Mouse (Mus musculus) layer of hippocampus, postnatal 25 days (tissue): ENCODE measurements around the gene Retreg1. TPM values are rescaled to one million over a fixed set of nuclear protein-coding genes. Genes with fewer than 3 reads are reported as not detected.

Experiments used
- DNase-seq, 2 experiments: peaks; one replicate each; pipeline ENCODE4 v3.0.0; 2022; ENCODE audit warnings: mixed read lengths in 2 of 2, low spot score in 1 of 2; ENCODE audit errors: extremely low spot score in 1 of 2
- total RNA-seq, 2 experiments: library from RNA; stranded (reverse); gene quantifications; 2 replicates each; pipeline ENCODE4 v1.2.3; 2021

Gene Retreg1
- total RNA-seq, 2 experiments from 2014 or later = 29.4 to 32.4 TPM

GRCm38 (mm10) chr15:25915574-25916205 lies 72.7 kb downstream of the Retreg1 start:
- no peak for DNase-seq

DNA sequence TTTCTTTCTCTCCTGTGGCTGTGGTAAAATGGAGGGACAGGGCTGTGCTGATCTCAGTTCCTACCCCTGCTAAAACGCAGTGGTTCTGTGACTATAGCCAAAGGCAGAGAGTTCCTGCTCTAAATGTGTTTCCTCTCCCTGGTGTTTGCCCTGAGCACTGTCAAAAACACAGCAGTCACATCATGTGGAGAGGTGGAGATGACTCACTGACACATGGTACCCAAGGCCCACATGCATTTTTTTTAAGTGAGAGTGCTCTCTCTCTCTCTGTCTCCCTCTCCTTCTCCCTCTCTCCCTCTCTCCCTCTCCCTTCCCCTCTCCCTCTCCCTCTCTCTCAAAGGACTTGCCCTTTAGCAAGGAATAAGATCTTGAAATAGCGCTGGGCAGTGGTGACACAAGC lies 73.3 kb downstream of the Retreg1 start:
- no peak for DNase-seq

DNA sequence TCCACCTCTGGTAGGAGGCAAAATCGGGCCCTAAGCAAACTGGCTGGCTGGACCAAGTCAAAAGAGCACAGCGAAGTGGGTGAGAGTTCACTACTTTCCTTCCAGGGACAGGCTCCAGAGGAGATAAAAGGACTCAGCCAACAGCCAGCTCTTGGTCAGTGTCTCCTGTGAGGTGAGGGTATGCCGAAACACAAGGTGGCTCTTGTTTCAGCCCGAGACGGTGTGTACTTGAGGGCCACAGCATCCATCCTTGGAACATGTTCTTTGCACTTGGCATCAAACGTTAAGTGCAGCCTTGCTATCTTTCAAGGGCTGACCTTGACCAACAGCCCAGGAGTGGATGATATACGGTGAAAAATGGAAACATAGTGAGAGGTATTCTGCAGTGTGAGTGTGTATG lies 75.7 kb downstream of the Retreg1 start:
- DNase-seq = no peak

GRCm38 (mm10) chr15:25919995-25920394 lies 77.0 kb downstream of the Retreg1 start:
- DNase-seq = no peak

DNA sequence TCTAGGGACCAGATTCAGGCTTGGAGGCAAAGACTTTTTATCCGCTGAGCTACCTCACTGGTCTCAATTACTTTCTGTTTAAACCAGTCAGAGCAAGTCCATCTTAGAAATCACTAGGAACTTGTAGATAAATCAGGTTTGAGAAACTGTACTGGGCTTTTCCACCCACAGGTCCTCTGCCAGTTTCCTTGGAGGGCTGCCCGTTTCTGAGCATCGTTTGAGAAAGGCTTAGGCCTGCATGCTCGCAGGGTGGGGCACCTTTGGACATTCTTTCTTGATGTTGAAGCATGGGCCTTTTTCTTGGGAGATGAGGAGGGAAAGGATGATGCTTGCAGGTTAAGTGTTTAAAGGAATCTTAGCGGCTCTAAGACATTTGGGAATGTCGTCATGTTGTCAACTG lies 77.9 kb downstream of the Retreg1 start:
- no peak for DNase-seq

GRCm38 (mm10) chr15:25922007-25922406 lies 79.0 kb downstream of the Retreg1 start:
- DNase-seq = no peak

- DNase-seq = no peak
These were observed 80.9 kb downstream of the Retreg1 start for GRCm38 (mm10) chr15:25923916-25924315.

GRCm38 (mm10) chr15:25926171-25926570 lies 83.2 kb downstream of the Retreg1 start:
- no peak for DNase-seq

DNA sequence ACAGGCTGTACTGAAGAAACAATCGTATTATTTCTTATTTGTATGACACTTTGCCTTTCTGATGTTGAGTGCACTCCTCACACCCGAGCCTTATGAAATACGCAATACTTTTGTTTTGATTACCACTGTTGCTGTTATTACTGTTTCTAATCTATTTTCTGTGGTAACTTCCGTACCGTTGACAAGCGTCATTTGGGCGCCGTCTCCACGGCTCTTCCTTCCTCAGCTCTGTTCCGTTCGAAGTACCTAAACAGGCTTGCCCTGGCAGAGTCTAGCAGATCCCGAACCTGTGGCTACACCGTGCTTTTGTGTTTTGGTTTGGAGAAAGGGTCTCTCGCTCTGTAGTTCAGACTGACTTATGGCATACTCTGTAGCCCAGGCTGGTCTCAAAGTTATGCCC lies 84.1 kb downstream of the Retreg1 start:
- DNase-seq = no peak

DNA sequence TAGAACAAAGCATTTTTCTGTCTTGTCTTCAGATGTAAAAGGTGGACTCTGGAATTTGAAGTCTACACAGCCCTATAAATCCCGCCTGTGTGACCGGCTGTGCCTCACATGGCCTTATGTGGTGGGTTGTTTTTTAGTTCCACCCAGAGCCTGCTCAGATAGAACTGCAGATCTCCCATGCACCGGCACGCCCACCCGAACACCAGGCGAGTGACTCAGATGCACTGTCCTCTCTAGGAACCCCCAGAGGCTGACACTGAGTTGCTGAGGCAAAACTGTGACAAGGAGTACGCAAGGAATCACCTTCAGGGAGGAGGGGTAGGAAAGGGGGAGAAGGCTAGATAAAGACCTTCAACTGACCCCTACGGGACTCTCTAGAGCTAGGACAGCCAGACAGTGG lies 85.0 kb downstream of the Retreg1 start:
- DNase-seq = no peak

DNA sequence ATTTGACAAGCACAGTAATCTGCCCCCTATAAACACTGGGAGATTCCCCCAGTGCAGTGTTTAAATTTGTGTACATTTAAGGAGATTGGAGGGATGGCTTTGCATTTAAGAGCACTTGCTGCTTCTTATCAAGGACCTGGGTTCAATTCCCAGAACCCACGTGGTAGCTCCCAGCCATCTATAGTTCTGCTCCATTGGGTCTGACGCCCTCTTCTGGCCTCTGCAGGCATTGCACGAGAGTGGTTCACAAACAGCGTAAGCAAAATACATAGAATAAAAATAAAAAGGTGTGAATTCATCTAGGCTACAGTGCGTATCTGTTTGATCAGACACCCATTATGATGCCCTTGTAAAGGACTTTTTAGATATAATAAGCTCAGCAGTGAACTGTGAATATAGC lies 85.9 kb downstream of the Retreg1 start:
- DNase-seq = no peak

DNA sequence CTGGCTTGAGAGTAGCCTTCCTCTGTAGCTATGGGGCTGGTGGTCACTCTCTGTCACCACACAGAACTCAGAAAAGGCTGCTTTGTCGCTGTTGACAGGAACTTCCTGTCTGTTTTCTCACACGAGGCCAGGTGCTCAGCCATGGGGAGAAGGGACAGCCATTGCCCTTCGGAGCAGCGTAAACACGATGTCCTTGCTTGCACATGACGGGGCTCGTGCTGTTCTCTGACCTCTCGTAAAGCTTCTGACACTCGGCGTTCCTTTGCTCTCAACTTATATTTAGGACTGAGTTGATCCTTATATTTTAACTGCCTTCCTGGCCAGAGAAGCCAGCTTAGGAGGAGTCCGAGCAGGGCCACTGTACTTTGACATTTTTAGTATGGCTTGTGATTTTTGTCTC lies 86.5 kb downstream of the Retreg1 start:
- DNase-seq = no peak

GRCm38 (mm10) chr15:25929936-25930335 lies 87.0 kb downstream of the Retreg1 start:
- DNase-seq = no peak

DNA sequence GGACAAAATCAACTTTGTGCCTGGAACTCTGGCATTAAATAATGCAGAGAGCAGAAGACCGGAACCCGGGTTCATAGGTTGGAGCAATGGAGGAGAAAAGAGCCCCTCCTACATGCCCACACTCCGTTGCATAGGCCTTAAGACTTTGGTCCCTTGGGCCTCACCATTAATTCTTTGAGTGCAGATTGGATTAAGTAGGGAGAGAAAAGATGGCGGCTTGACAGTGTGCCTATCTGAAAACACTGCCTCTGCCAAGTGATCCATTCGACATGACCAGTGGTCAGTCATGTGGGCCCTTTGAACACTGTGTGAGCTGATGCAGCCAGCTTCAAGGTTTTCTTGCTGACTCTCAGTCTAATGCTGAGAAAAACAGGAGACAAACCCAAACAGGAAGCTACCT lies 87.7 kb downstream of the Retreg1 start:
- DNase-seq = no peak

DNA sequence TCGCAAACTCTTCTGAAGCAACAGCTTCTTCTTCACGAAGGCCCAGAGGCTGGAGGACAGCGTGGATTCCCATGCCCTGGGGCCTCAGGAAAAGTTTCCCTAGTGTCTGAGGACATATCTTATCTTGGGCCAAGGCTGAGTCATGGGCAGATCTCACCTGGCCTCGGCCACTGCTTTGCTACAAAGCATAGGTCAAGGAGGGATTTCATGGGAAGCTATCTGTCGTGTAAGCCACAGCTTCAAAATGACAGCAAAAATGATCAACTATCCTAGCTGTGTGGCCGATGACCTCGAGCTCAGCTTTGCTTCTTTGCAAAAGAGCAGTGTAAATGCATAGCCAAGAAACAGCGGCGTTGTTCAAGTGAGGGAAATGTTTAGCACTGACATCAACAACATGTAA lies 89.5 kb downstream of the Retreg1 start:
- DNase-seq = no peak

GRCm38 (mm10) chr15:25932937-25933684 lies 90.1 kb downstream of the Retreg1 start:
- DNase-seq = no peak

GRCm38 (mm10) chr15:25933685-25934108 lies 90.7 kb downstream of the Retreg1 start:
- no peak for DNase-seq

- DNase-seq = no peak
These were observed 91.4 kb downstream of the Retreg1 start for GRCm38 (mm10) chr15:25934411-25934810.

DNA sequence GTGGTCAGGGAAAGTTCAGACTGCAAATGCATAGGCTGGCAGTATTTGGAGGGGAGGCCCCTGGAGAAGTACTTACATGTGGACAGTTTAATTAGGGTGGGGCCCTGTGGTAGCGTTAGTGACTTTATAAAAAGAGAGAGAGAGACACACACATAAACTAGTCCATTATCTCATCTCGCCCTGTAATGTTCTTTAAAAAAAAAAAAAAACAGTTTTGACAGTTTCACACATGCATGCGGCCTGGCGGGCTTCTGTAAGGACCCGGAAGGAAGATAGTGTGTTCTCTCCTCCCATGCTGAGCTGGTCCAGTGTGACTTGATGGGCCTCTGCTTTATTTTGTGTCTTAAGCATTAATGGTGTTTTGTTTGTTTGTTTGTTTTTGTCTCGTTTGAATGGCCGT lies 95.5 kb downstream of the Retreg1 start:
- no peak for DNase-seq

GRCm38 (mm10) chr15:25940397-25941377 lies 97.7 kb downstream of the Retreg1 start:
- no peak for DNase-seq

GRCm38 (mm10) chr15:25941514-25941913 lies 98.5 kb downstream of the Retreg1 start:
- no peak for DNase-seq
